Mouse (Mus musculus) forebrain, postnatal 0 days (tissue): Measurements from ENCODE around the gene Mri1. TPM values are rescaled to one million over a fixed set of nuclear protein-coding genes. Genes with fewer than 3 reads are reported as not detected.
"Not testable (repeated sequence)": the region's sequence is repeated elsewhere in the genome, so short reads cannot be mapped to it uniquely, and the experiment has no call there.

Experiments used
- ATAC-seq: fragments of 200-750 bp; cut with Nextera tagmentation; 2 replicates; pipeline ENCODE4 v1.8.0; 2017; ENCODE audit warnings: mild to moderate bottlenecking, moderate library complexity
- DNase-seq: peaks from one replicate; pipeline ENCODE4 v3.0.0-alpha.2; 2015
- H3K27ac ChIP-seq: fragments of 300-500 bp; sonication (generic); 2 replicates; pipeline ENCODE4 v1.5.1; 2014; ENCODE audit warnings: low read depth, mild to moderate bottlenecking, antibody characterized with exemption, low read length, moderate library complexity, mixed read lengths
- H3K27me3 ChIP-seq: fragments of 300-500 bp; sonication (generic); 2 replicates; pipeline ENCODE4 v1.6.1; 2014; ENCODE audit warnings: mild to moderate bottlenecking, low read length, mixed read lengths; ENCODE audit not compliant: insufficient read depth
- H3K36me3 ChIP-seq: fragments of 300-500 bp; sonication (generic); 2 replicates; pipeline ENCODE4 v1.6.1; 2014; ENCODE audit warnings: mild to moderate bottlenecking, moderate library complexity; ENCODE audit not compliant: insufficient read depth
- H3K4me1 ChIP-seq: fragments of 300-500 bp; sonication (generic); 2 replicates; pipeline ENCODE4 v1.6.1; 2014; ENCODE audit warnings: antibody characterized with exemption; ENCODE audit not compliant: insufficient read depth
- H3K4me2 ChIP-seq: fragments of 300-500 bp; sonication (generic); 2 replicates; pipeline ENCODE4 v1.6.1; 2014; ENCODE audit warnings: low read depth, mild to moderate bottlenecking, moderate library complexity
- H3K4me3 ChIP-seq: fragments of 300-500 bp; sonication (generic); 2 replicates; pipeline ENCODE4 v1.5.1; 2014; ENCODE audit warnings: low read depth, low read length, mixed read lengths
- H3K9ac ChIP-seq: fragments of 300-500 bp; sonication (generic); 2 replicates; pipeline ENCODE4 v1.6.1; 2014; ENCODE audit warnings: mild to moderate bottlenecking
- H3K9me3 ChIP-seq: fragments of 300-500 bp; sonication (generic); 2 replicates; pipeline ENCODE4 v1.6.1; 2016; ENCODE audit warnings: low read length
- CTCF ChIP-seq: sonication (generic); IDR thresholded peaks from 2 replicates; pipeline ENCODE4 v1.5.1; 2016; ENCODE audit warnings: antibody characterized with exemption, control low read depth, low read depth
- WGBS: fragments of 180-500 bp; shearing (Covaris S2); extraction: QIAGEN DNeasy Blood & Tissue Kit; methylation state at CpG from one replicate; pipeline ENCODE4 v1.1.7; 2014; 5-methylcytosine and 5-hydroxymethylcytosine counted together
- polyA plus RNA-seq: library from polyadenylated mRNA; unstranded; fragments of >200 nt; fragmentation: Nextera tagmentation; extraction: Ambion mirVana; gene quantifications from 2 replicates; pipeline ENCODE4 v1.2.1, GENCODE M21; 2015
- total RNA-seq: library from RNA; depleted of rRNA; stranded (reverse); fragments of >200 nt; gene quantifications from 2 replicates; pipeline ENCODE4 v1.2.3, GENCODE M21; 2014; rRNA removed

The Mri1 gene
- total RNA-seq (36.2 and 36.4 TPM in 2 replicates), polyA plus RNA-seq (32.0 and 39.8 TPM in 2 replicates)

- peaks cover 6% of the 10 kb centered on the region; the same call in 1 of the 2 replicates for H3K4me1 ChIP-seq
- H3K4me3 ChIP-seq: peak within 1 kb of the TSS; percentile 62
- TF ChIP-seq CTCF: peak; percentile 47
- no peaks in the 10 kb centered on the region for H3K9me3 ChIP-seq
- DNase-seq (peak; percentile 96), ATAC-seq (peak; percentile 94)
- peak within 1 kb of the TSS; percentile 90 for H3K27ac ChIP-seq
- WGBS: 2% methylated on average over 64 of the region's 64 CpGs
- H3K36me3 ChIP-seq: peaks cover 67% of the 10 kb centered on the region
- peak within 1 kb of the TSS; percentile 85 for H3K9ac ChIP-seq
- no peaks in the 10 kb centered on the region for H3K27me3 ChIP-seq
- peak within 1 kb of the TSS; percentile 93 for H3K4me2 ChIP-seq
Measured at GRCm38 (mm10) chr8:84256822-84257610, at the start of gene Mri1. TSS of gene Mri1 (minus strand) at chr8:84257326.

DNA sequence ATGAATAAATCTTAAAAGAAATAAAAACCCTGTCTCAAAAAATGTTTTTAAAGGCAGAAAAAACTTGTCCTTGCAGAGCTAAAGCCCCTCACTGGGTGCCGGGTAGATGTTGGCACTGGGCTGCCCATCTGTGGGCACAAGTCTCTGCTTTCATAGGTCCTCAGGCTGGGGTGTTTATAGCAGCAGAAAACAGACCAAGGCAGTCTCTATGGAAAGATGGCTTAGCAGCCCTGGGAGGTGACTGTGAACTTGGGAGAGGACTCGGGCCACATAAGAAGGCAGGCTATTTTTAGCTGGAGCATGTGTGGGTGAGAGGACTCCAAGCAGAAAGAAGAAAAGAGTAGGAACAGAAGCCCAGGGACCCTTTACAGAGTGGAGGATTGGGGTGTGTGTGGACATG lies 46.8 kb upstream of the Mri1 start:
- Histone ChIP-seq H3K27me3 (no peaks in the 10 kb centered on the region), H3K4me3 (no peak overlapping the region), H3K9me3 (0 out of 2 replicates have a peak, but pooled peaks cover 7% of the 10 kb centered on the region), H3K4me1 (no peaks in the 10 kb centered on the region), H3K27ac (no peak overlapping the region), H3K4me2 (no peak overlapping the region), H3K36me3 (no peaks in the 10 kb centered on the region), H3K9ac (no peak overlapping the region)
- no peak for TF ChIP-seq CTCF
- ATAC-seq (no peak), DNase-seq (no peak)
- WGBS: 87% methylated on average over 2 of the region's 2 CpGs

DNA sequence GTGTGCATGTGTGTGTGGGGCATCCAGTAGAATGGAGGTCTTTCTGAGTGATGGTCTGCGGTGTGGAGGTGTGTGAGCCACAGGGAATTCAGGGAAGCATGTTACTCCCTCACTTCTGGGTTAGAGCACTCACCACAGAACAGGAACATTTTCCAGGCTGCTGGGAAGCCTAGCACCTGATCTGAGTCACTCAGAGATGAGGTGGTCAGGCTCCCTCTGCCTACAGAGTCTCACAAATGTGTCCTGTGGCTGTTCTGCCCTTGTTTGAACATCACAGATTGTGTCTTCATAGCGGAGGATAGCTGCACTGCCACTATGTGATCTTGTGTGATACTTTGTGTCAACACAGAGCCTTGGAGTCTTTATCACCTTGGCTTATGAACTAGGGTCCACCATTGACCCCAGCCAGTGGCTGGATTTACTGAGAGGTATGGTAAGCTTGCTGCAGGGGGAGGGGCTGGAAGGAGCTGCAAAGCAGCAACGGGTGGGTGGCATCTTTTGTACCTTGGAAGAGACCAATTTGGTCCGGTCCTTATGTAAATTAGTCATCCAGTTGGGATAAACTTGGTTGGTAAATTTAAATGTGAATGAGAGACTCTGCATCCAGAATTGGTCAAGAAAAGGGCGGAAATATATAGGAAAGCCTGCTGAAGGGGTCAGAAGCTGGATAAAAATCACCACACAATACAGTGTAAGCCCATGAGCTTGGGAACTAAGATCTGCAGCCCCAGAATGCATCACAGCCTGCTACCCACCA lies 40.1 kb upstream of the Mri1 start:
- Histone ChIP-seq H3K27ac (no peak overlapping the region), H3K27me3 (no peaks in the 10 kb centered on the region), H3K4me3 (no peak overlapping the region), H3K4me2 (no peak overlapping the region), H3K9ac (no peak overlapping the region), H3K4me1 (no peaks in the 10 kb centered on the region), H3K36me3 (no peaks in the 10 kb centered on the region), H3K9me3 (0 out of 2 replicates have a peak, but pooled peaks cover 7% of the 10 kb centered on the region)
- no peak for ATAC-seq
- 56% methylated on average over 5 of the region's 5 CpGs for WGBS
- DNase-seq: no peak
- TF ChIP-seq CTCF: no peak

DNA sequence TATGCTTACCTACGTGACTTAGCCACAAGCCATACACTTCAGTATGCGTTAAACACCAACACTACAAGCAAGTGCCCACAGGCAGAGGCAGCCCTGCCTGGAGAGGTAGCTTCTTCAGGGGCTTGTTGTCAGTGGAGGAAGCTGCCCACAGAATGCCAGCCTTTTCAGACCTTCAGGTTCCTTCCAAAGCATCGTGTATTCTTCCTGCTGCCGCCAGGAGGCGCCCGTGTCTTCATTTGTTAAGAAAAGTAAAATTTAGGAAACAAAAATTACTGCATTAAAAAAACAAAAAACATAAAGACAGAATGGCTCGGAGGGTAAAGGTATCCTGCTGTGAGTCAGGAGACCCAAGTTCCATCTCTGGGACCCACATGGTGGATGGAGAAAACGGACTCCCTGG lies 34.6 kb upstream of the Mri1 start:
- WGBS: 25% methylated on average over 8 of the region's 8 CpGs
- Histone ChIP-seq H3K27me3 (no peaks in the 10 kb centered on the region), H3K9ac (no peak overlapping the region), H3K4me2 (no peak overlapping the region), H3K4me3 (no peak overlapping the region), H3K27ac (no peak overlapping the region), H3K9me3 (no peaks in the 10 kb centered on the region), H3K36me3 (no peaks in the 10 kb centered on the region), H3K4me1 (no peaks in the 10 kb centered on the region)
- no peak for ATAC-seq
- DNase-seq: peak; percentile 83
- TF ChIP-seq CTCF: peak; percentile 82

DNA sequence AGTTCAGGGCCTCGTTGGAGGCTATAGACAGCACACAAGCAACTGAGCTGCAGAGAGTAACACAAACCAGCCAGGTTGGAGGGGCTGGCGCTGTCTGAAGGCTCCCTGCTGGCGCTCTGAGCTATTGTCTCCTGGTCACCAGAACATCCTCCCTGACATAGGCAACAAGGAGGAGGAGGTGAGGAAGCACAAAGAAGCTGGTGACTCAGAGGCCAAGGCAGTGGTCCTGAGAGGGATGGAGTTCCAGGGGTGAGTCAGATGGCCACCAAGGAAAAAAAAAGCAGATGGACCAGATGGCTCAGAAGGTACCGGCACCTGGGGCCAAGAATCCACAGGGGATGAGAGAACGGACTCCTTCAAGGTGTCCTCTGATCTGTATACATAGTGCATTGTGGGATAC lies 34.0 kb upstream of the Mri1 start:
- H3K4me1 ChIP-seq: no peaks in the 10 kb centered on the region

GRCm38 (mm10) chr8:84288892-84289291 lies 31.8 kb upstream of the Mri1 start:
- TF ChIP-seq CTCF: peak; percentile 48
- Histone ChIP-seq H3K27ac (no peak overlapping the region), H3K36me3 (no peaks in the 10 kb centered on the region), H3K4me2 (no peak overlapping the region), H3K4me1 (no peaks in the 10 kb centered on the region), H3K9me3 (no peaks in the 10 kb centered on the region), H3K4me3 (no peak overlapping the region), H3K27me3 (no peaks in the 10 kb centered on the region), H3K9ac (no peak overlapping the region)
- DNase-seq (no peak), ATAC-seq (no peak)
- 60% methylated on average over 2 of the region's 2 CpGs for WGBS

More for the DNA sequence above, 34.0 kb upstream of the Mri1 start:
- H3K27me3 ChIP-seq: no peaks in the 10 kb centered on the region
- no peak overlapping the region for H3K9ac ChIP-seq
- H3K27ac ChIP-seq: no peak overlapping the region
- no peak for TF ChIP-seq CTCF
- H3K36me3 ChIP-seq: no peaks in the 10 kb centered on the region
- H3K4me2 ChIP-seq: no peak overlapping the region
- no peak overlapping the region for H3K4me3 ChIP-seq
- 71% methylated on average over 5 of the region's 5 CpGs for WGBS
- no peak for ATAC-seq
- no peaks in the 10 kb centered on the region for H3K9me3 ChIP-seq
- DNase-seq: no peak

GRCm38 (mm10) chr8:84285665-84286064 lies 28.5 kb upstream of the Mri1 start:
- TF ChIP-seq CTCF: peak; percentile 58
- not testable (repeated sequence) for H3K9ac ChIP-seq, H3K4me1 ChIP-seq, H3K4me3 ChIP-seq, H3K36me3 ChIP-seq, H3K27me3 ChIP-seq, H3K4me2 ChIP-seq, H3K27ac ChIP-seq, H3K9me3 ChIP-seq, ATAC-seq
- 48% methylated on average over 5 of the region's 5 CpGs for WGBS
- peak; percentile 43 for DNase-seq
